Mouse (Mus musculus) heart, embryonic 12.5 days (tissue): Measurements from ENCODE around the gene Psmc6. TPM values are rescaled to one million over a fixed set of nuclear protein-coding genes. Genes with fewer than 3 reads are reported as not detected.

Experiments
- ATAC-seq: fragments of 200-750 bp; cut with Nextera tagmentation; 2 replicates; pipeline ENCODE4 v1.8.0; 2017; ENCODE audit warnings: moderate TSS enrichment, moderate library complexity; ENCODE audit not compliant: insufficient number of reproducible peaks, low FRiP score
- H3K27ac ChIP-seq: fragments of 300-500 bp; sonication (generic); 2 replicates; pipeline ENCODE4 v1.5.1; 2016; ENCODE audit warnings: mild to moderate bottlenecking, moderate library complexity; ENCODE audit not compliant: poor library complexity, severe bottlenecking
- H3K27me3 ChIP-seq: fragments of 300-500 bp; sonication (generic); replicated peaks from 2 replicates; pipeline ENCODE4 v1.6.1; 2016; ENCODE audit warnings: mild to moderate bottlenecking, moderate library complexity
- H3K36me3 ChIP-seq: fragments of 300-500 bp; sonication (generic); 2 replicates; pipeline ENCODE4 v1.6.1; 2016; ENCODE audit warnings: mild to moderate bottlenecking, moderate library complexity
- H3K4me1 ChIP-seq: fragments of 300-500 bp; sonication (generic); replicated peaks from 2 replicates; pipeline ENCODE4 v1.6.1; 2016; ENCODE audit warnings: mild to moderate bottlenecking
- H3K4me2 ChIP-seq: fragments of 300-500 bp; sonication (generic); 2 replicates; pipeline ENCODE4 v1.6.1; 2016; ENCODE audit warnings: mild to moderate bottlenecking, moderate library complexity
- H3K4me3 ChIP-seq: fragments of 300-500 bp; sonication (generic); 2 replicates; pipeline ENCODE4 v1.5.1; 2016; ENCODE audit warnings: mild to moderate bottlenecking
- H3K9ac ChIP-seq: fragments of 300-500 bp; sonication (generic); 2 replicates; pipeline ENCODE4 v1.6.1; 2016; ENCODE audit warnings: mild to moderate bottlenecking, moderate library complexity
- H3K9me3 ChIP-seq: fragments of 300-500 bp; sonication (generic); replicated peaks from 2 replicates; pipeline ENCODE4 v1.6.1; 2016; ENCODE audit warnings: mild to moderate bottlenecking, moderate library complexity
- WGBS: fragments of 180-500 bp; shearing (Covaris S2); methylation state at CpG from one replicate; pipeline ENCODE4 v1.1.7; 2016; 5-methylcytosine and 5-hydroxymethylcytosine counted together
- polyA plus RNA-seq: library from polyadenylated mRNA; unstranded; fragments of >200 nt; fragmentation: Nextera tagmentation; extraction: Ambion mirVana; gene quantifications from 2 replicates; pipeline ENCODE4 v1.2.1, GENCODE M21; 2016

The Psmc6 gene
- 132 and 134 TPM in 2 replicates for polyA plus RNA-seq

GRCm38 (mm10) chr14:45329589-45330181 is at the start of gene Psmc6:
Gene Psmc6 (plus strand): TSS chr14:45329788.
- ATAC-seq = peak; percentile 98
- 0 out of 2 replicates have a peak, but pooled peaks cover 3% of the 10 kb centered on the region for H3K4me1 ChIP-seq
- H3K27ac ChIP-seq = peak within 1 kb of the TSS; percentile 82
- H3K4me2 ChIP-seq = peak within 1 kb of the TSS; percentile 72
- H3K4me3 ChIP-seq = peak within 1 kb of the TSS; percentile 85
- peak within 1 kb of the TSS; percentile 90 for H3K9ac ChIP-seq
- H3K27me3 ChIP-seq = no peaks in the 10 kb centered on the region
- H3K9me3 ChIP-seq = no peaks in the 10 kb centered on the region
- WGBS = under 1% methylated on average over 40 of the region's 44 CpGs
- H3K36me3 ChIP-seq = peaks cover 20% of the 10 kb centered on the region

GRCm38 (mm10) chr14:45282066-45282465 is 47.5 kb upstream of the Psmc6 start:
- H3K4me3 ChIP-seq = no peak overlapping the region
- no peaks in the 10 kb centered on the region for H3K9me3 ChIP-seq
- no peaks in the 10 kb centered on the region for H3K27me3 ChIP-seq
- WGBS = 84% methylated on average over 3 of the region's 3 CpGs
- no peak overlapping the region for H3K9ac ChIP-seq
- H3K4me2 ChIP-seq = no peak overlapping the region
- ATAC-seq = no peak
- H3K36me3 ChIP-seq = peaks cover 23% of the 10 kb centered on the region
- no peak overlapping the region for H3K27ac ChIP-seq
- no peaks in the 10 kb centered on the region for H3K4me1 ChIP-seq

- WGBS = 87% methylated on average over 4 of the region's 4 CpGs
- H3K4me3 ChIP-seq = no peak overlapping the region
- peaks cover 39% of the 10 kb centered on the region for H3K36me3 ChIP-seq
- no peak overlapping the region for H3K27ac ChIP-seq
- H3K9me3 ChIP-seq = no peaks in the 10 kb centered on the region
- ATAC-seq = no peak
- no peaks in the 10 kb centered on the region for H3K4me1 ChIP-seq
- H3K9ac ChIP-seq = no peak overlapping the region
- no peak overlapping the region for H3K4me2 ChIP-seq
- no peaks in the 10 kb centered on the region for H3K27me3 ChIP-seq
Measured at GRCm38 (mm10) chr14:45291608-45292007, 38.0 kb upstream of the Psmc6 start.

- no peak for ATAC-seq
- H3K36me3 ChIP-seq = peaks cover 56% of the 10 kb centered on the region
- H3K27me3 ChIP-seq = no peaks in the 10 kb centered on the region
- no peak overlapping the region for H3K9ac ChIP-seq
- no peaks in the 10 kb centered on the region for H3K9me3 ChIP-seq
- H3K4me2 ChIP-seq = no peak overlapping the region
- H3K27ac ChIP-seq = no peak overlapping the region
- 0 out of 2 replicates have a peak, but pooled peaks cover 5% of the 10 kb centered on the region for H3K4me1 ChIP-seq
- H3K4me3 ChIP-seq = no peak overlapping the region
- 58% methylated on average over 4 of the region's 4 CpGs for WGBS
Measured at GRCm38 (mm10) chr14:45303939-45304338, 25.6 kb upstream of the Psmc6 start.

- ATAC-seq = no peak
- Histone ChIP-seq H3K27me3 (no peaks in the 10 kb centered on the region), H3K9ac (no peak overlapping the region), H3K4me1 (peaks cover 6% of the 10 kb centered on the region), H3K9me3 (no peaks in the 10 kb centered on the region), H3K4me3 (no peak overlapping the region), H3K36me3 (peaks cover 51% of the 10 kb centered on the region), H3K27ac (no peak overlapping the region), H3K4me2 (no peak overlapping the region)
- WGBS = 65% methylated on average over 4 of the region's 4 CpGs
Measured at GRCm38 (mm10) chr14:45304389-45304788, 25.2 kb upstream of the Psmc6 start.

- no peak for ATAC-seq
- H3K9me3 ChIP-seq = no peaks in the 10 kb centered on the region
- no peak overlapping the region for H3K27ac ChIP-seq
- peaks cover 16% of the 10 kb centered on the region for H3K4me1 ChIP-seq
- no peak overlapping the region for H3K4me2 ChIP-seq
- H3K36me3 ChIP-seq = peaks cover 37% of the 10 kb centered on the region
- 90% methylated on average over 5 of the region's 5 CpGs for WGBS
- H3K9ac ChIP-seq = no peak overlapping the region
- H3K4me3 ChIP-seq = no peak overlapping the region
- H3K27me3 ChIP-seq = no peaks in the 10 kb centered on the region
Measured at GRCm38 (mm10) chr14:45305852-45306251, 23.7 kb upstream of the Psmc6 start.

GRCm38 (mm10) chr14:45307630-45308328 is 21.8 kb upstream of the Psmc6 start:
- H3K36me3 ChIP-seq = peaks cover 19% of the 10 kb centered on the region
- no peaks in the 10 kb centered on the region for H3K27me3 ChIP-seq
- H3K4me1 ChIP-seq = peaks cover 16% of the 10 kb centered on the region
- H3K9me3 ChIP-seq = no peaks in the 10 kb centered on the region
- H3K9ac ChIP-seq = no peak overlapping the region
- WGBS = 79% methylated on average over 8 of the region's 8 CpGs
- no peak overlapping the region for H3K4me2 ChIP-seq
- H3K4me3 ChIP-seq = no peak overlapping the region
- ATAC-seq = 0 out of 2 replicates have a peak, but pooled peaks have one; percentile 39
- H3K27ac ChIP-seq = no peak overlapping the region

- Histone ChIP-seq H3K4me1 (peaks cover 20% of the 10 kb centered on the region), H3K4me2 (no peak overlapping the region), H3K36me3 (peaks cover 11% of the 10 kb centered on the region; the same call in 1 of the 2 replicates), H3K9ac (no peak overlapping the region), H3K27ac (no peak overlapping the region), H3K9me3 (no peaks in the 10 kb centered on the region), H3K27me3 (no peaks in the 10 kb centered on the region), H3K4me3 (no peak overlapping the region)
- no peak for ATAC-seq
- WGBS = 84% methylated on average over 13 of the region's 13 CpGs
Measured at GRCm38 (mm10) chr14:45309646-45310045, 19.9 kb upstream of the Psmc6 start.

GRCm38 (mm10) chr14:45310101-45310500 is 19.5 kb upstream of the Psmc6 start:
- ATAC-seq = no peak
- H3K36me3 ChIP-seq = peaks cover 7% of the 10 kb centered on the region; the same call in 1 of the 2 replicates
- peaks cover 20% of the 10 kb centered on the region for H3K4me1 ChIP-seq
- H3K27me3 ChIP-seq = no peaks in the 10 kb centered on the region
- H3K27ac ChIP-seq = no peak overlapping the region
- H3K9ac ChIP-seq = no peak overlapping the region
- no peaks in the 10 kb centered on the region for H3K9me3 ChIP-seq
- H3K4me3 ChIP-seq = no peak overlapping the region
- no peak overlapping the region for H3K4me2 ChIP-seq
- 86% methylated on average over 14 of the region's 14 CpGs for WGBS

GRCm38 (mm10) chr14:45316927-45317326 is 12.7 kb upstream of the Psmc6 start:
- H3K27me3 ChIP-seq = no peaks in the 10 kb centered on the region
- no peak overlapping the region for H3K27ac ChIP-seq
- peaks cover 33% of the 10 kb centered on the region for H3K4me1 ChIP-seq
- no peaks in the 10 kb centered on the region for H3K9me3 ChIP-seq
- no peak for ATAC-seq
- H3K36me3 ChIP-seq = no peaks in the 10 kb centered on the region
- H3K9ac ChIP-seq = peak overlapping the region; percentile 92; the same call in 1 of the 2 replicates
- peak overlapping the region; percentile 85 for H3K4me3 ChIP-seq
- H3K4me2 ChIP-seq = peak overlapping the region; percentile 71
- 49% methylated on average over 5 of the region's 5 CpGs for WGBS

- Histone ChIP-seq H3K4me1 (peaks cover 34% of the 10 kb centered on the region), H3K36me3 (no peaks in the 10 kb centered on the region), H3K9me3 (no peaks in the 10 kb centered on the region), H3K4me3 (peak overlapping the region; percentile 85), H3K27ac (peak overlapping the region; percentile 85), H3K4me2 (peak overlapping the region; percentile 71), H3K27me3 (no peaks in the 10 kb centered on the region), H3K9ac (peak overlapping the region; percentile 92)
- ATAC-seq = peak; percentile 12
- 0% methylated on average over 38 of the region's 38 CpGs for WGBS
Measured at GRCm38 (mm10) chr14:45317921-45318411, 11.6 kb upstream of the Psmc6 start.
